Mouse (Mus musculus) small intestine, adult 2 months (tissue): ENCODE results near the gene Hist1h2bg. TPM values are rescaled to one million over a fixed set of nuclear protein-coding genes. Genes with fewer than 3 reads are reported as not detected.

Source experiments
- H3K27ac ChIP-seq: fragments of 200-500 bp; 2 replicates; pipeline ENCODE4 v1.5.1; 2012; ENCODE audit warnings: low read depth, low read length, control low read depth, inconsistent platforms; ENCODE audit not compliant: insufficient read depth
- H3K27me3 ChIP-seq: fragments of 200-500 bp; 2 replicates; pipeline ENCODE4 v1.6.1; 2012; ENCODE audit warnings: mild to moderate bottlenecking, moderate library complexity, low read length, inconsistent platforms; ENCODE audit not compliant: control insufficient read depth, insufficient read depth
- H3K36me3 ChIP-seq: fragments of 200-500 bp; 2 replicates; pipeline ENCODE4 v1.6.1; 2012; ENCODE audit warnings: mild to moderate bottlenecking, low read length, control low read depth, inconsistent platforms; ENCODE audit not compliant: control insufficient read depth, insufficient read depth
- H3K4me1 ChIP-seq: fragments of 200-500 bp; 2 replicates; pipeline ENCODE4 v1.6.1; 2012; ENCODE audit warnings: low read length, inconsistent platforms, mixed read lengths; ENCODE audit not compliant: control insufficient read depth, insufficient read depth, insufficient read length
- H3K4me3 ChIP-seq: fragments of 200-500 bp; 2 replicates; pipeline ENCODE4 v1.5.1; 2012; ENCODE audit warnings: low read depth, mild to moderate bottlenecking, control low read depth, inconsistent platforms, low read length, moderate library complexity
- CTCF ChIP-seq: fragments of 200-500 bp; IDR thresholded peaks from 2 replicates; pipeline ENCODE4 v1.5.1; 2012; ENCODE audit warnings: low read depth, mild to moderate bottlenecking, control low read depth, inconsistent platforms, low read length, moderate library complexity, mixed read lengths; ENCODE audit not compliant: insufficient replicate concordance, insufficient read length; ENCODE audit errors: extremely low read depth
- POLR2A ChIP-seq: fragments of 200-500 bp; IDR thresholded peaks from 2 replicates; pipeline ENCODE4 v1.6.1; 2012; ENCODE audit warnings: low read depth, mild to moderate bottlenecking, control low read depth, inconsistent platforms, low read length, moderate library complexity
- WGBS: fragments of 180-500 bp; shearing (Covaris S2); methylation state at CpG from one replicate; pipeline ENCODE4 v1.1.7; 2018; 5-methylcytosine and 5-hydroxymethylcytosine counted together
- polyA plus RNA-seq: library from polyadenylated mRNA; depleted of rRNA; stranded (reverse); fragments of >200 nt; gene quantifications from 2 replicates; pipeline ENCODE4 v1.2.3, GENCODE M21; 2012

The Hist1h2bg gene
- polyA plus RNA-seq, 1 experiment: 51.3 TPM

DNA sequence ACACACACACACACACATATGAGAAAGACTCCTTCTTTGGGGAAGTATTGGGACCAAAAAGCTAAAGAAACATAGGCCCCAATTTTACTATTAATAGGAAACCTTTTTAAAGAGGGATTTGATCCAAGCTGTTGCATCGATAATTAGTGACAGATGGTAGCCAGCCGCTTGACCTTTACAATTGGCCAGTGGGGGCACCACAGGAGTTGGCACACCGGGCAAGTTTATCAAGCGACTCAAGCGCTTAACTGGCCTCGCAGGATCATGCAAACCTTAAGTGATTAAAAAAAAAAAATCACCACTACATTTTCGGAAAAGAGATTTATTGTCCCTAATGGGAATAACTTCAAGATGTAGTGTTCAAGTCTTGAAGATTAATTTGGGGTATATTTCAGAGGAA lies 21.4 kb downstream of the Hist1h2bg start:
- TF ChIP-seq POLR2A: no peak
- no peak for TF ChIP-seq CTCF
- Histone ChIP-seq H3K27ac (0 out of 2 replicates have a peak overlapping the region, but pooled peaks have one; percentile 77), H3K4me1 (peaks cover 10% of the 10 kb centered on the region; the same call in 1 of the 2 replicates), H3K4me3 (no peak overlapping the region), H3K27me3 (no peaks in the 10 kb centered on the region), H3K36me3 (no peaks in the 10 kb centered on the region)
- 42% methylated on average over 7 of the region's 7 CpGs for WGBS

DNA sequence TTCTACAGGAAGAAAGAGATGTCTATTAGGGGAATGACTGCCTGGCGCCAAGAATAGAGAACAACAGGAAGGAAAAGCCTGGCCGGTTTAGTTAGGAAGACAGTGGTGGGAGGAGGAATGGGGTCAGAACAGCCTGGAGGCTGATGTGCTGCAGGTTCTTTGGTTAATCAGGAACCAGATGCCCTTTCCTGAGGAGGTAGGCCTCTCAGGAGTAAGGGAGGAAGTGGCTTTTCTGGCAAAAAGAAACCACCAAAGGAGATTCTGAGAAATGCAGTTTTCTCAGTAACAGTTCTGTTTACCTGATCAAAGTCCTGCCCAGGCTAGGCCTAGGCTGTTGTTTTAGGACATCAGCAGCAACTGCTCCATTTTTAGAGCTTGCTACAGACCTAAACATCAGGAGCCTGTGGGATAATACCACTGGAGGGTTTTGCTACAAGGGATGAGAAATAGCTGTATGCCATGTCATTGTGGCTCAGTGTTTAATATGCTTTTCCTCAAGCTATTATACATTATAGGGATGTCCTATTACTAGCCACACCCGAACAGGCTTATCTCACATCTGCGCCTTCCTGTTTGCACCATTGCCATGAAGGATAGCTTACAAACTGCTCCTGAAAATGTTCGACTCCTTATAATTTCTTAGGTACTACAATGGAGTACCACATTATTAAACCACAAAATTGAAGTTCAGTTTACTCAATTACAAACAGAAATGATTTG lies 22.0 kb downstream of the Hist1h2bg start:
- WGBS: 15% methylated on average over 5 of the region's 5 CpGs
- Histone ChIP-seq H3K27ac (peak overlapping the region; percentile 77), H3K4me3 (no peak overlapping the region), H3K4me1 (peaks cover 10% of the 10 kb centered on the region; the same call in 1 of the 2 replicates), H3K27me3 (no peaks in the 10 kb centered on the region), H3K36me3 (no peaks in the 10 kb centered on the region)
- TF ChIP-seq POLR2A: no peak
- TF ChIP-seq CTCF: no peak

DNA sequence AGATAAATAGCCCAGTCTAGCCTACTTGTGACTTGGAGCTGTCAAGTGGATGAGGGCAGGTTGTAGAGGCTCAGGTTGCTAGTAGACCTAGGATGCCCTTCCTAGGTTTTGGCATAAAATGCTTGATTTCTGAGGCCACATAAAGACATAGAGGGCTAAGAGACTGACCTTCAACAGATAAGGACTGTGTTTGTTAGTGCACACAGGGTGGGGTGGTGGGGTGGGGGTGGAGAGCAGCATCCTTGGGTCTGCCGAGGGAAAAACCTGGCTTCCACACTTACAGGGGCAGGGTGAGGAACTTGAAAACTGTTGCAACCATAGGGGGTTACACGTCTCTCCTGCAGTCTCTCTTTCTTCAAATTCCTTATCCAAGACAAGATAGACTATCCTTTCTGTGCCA lies 24.0 kb downstream of the Hist1h2bg start:
- Histone ChIP-seq H3K36me3 (no peaks in the 10 kb centered on the region), H3K27me3 (no peaks in the 10 kb centered on the region), H3K4me3 (no peak overlapping the region), H3K4me1 (peaks cover 10% of the 10 kb centered on the region; the same call in 1 of the 2 replicates), H3K27ac (0 out of 2 replicates have a peak overlapping the region, but pooled peaks have one; percentile 12)
- no peak for TF ChIP-seq POLR2A
- TF ChIP-seq CTCF: no peak
- 29% methylated on average over 2 of the region's 2 CpGs for WGBS

DNA sequence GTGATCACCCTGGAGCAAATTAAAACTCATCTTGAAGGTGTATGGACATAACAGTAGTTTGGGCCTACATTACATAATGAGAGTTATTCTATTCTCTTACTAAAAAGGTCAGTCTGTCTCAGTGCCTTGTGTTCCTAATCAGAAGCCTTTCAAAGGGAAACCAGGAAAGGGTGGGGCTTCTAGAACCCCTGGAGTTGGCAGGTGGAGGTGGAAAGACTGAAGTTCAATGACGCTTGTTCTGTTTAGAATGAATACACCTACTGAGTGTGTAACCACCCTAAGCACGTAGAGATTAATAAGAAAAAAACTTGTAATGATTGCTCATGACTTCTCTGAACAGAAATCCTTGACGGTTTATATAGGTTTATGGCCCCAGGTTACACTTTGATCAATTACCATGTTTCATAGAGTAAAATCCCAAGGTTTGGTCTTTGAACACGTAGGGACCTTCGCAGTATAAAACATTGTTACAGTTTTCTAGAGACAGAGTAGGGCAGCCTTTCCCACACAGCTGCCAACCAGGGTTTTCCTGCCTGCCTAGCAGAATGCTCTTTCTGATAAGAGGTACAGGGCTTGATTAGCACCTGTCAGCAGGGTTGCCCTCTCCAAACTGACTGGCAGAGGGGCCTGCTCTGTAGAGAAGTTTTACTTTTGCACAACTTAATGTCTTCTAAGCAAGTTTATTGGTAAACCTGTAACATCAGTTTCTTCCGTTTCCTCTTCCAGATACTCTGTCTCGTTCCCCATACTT lies 24.6 kb downstream of the Hist1h2bg start:
- H3K27me3 ChIP-seq: no peaks in the 10 kb centered on the region
- 33% methylated on average over 7 of the region's 7 CpGs for WGBS
- H3K27ac ChIP-seq: peak overlapping the region; percentile 73
- no peak overlapping the region for H3K4me3 ChIP-seq
- H3K36me3 ChIP-seq: no peaks in the 10 kb centered on the region
- no peak for TF ChIP-seq CTCF
- TF ChIP-seq POLR2A: no peak
- H3K4me1 ChIP-seq: peaks cover 10% of the 10 kb centered on the region; the same call in 1 of the 2 replicates

DNA sequence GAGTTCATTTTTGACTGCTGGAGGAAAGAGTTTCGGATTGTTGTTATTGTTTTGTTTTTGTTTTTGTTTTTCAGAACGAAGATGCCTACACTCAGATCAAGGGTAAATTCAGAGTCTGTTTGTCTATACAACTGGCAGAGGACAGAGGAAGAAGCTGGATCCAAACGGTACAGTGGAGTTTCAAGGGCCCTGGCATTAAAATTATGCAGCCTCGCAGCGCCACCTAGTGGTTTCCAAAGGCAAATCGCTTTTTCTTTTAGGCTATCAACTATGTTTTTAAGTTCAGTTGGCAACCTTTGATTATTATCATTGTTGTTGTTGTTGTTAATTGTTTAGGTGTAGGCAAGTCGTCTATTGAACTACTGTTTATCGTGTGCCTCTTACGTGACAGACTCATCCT lies 26.8 kb downstream of the Hist1h2bg start:
- H3K4me1 ChIP-seq: peaks cover 9% of the 10 kb centered on the region; the same call in 1 of the 2 replicates
- H3K27me3 ChIP-seq: no peaks in the 10 kb centered on the region
- no peak overlapping the region for H3K4me3 ChIP-seq
- WGBS: 7% methylated on average over 9 of the region's 9 CpGs
- H3K36me3 ChIP-seq: no peaks in the 10 kb centered on the region
- TF ChIP-seq POLR2A: no peak
- TF ChIP-seq CTCF: peak; percentile 64; the same call in 1 of the 2 replicates
- no peak overlapping the region for H3K27ac ChIP-seq

- WGBS: 68% methylated on average over 7 of the region's 7 CpGs
- Histone ChIP-seq H3K27ac (no peak overlapping the region), H3K27me3 (no peaks in the 10 kb centered on the region), H3K36me3 (no peaks in the 10 kb centered on the region), H3K4me1 (no peaks in the 10 kb centered on the region), H3K4me3 (no peak overlapping the region)
- no peak for TF ChIP-seq CTCF
- TF ChIP-seq POLR2A: no peak
Measured at GRCm38 (mm10) chr13:23603182-23603699, 32.0 kb downstream of the Hist1h2bg start.

DNA sequence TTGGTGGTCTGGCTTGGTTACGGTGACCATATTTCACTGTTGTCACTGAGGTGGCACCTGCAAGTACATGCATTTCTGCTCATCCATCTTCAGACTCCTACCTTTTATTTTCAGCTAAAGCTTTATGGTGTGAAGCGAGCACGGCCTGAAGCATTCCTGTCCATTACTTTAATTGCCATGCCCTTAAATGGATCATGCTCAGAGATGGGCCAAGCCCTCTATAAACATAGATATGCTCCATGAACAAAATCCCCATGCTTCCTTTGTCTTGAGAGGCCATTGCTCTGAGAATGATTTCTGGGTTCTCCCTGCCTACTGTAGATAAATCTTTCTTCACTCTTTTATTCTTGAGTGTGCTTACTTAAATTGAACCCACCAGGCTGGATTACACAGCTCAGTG lies 33.3 kb downstream of the Hist1h2bg start:
- H3K27me3 ChIP-seq: no peaks in the 10 kb centered on the region

More for the DNA sequence above, 33.3 kb downstream of the Hist1h2bg start:
- no peak for TF ChIP-seq CTCF
- Histone ChIP-seq H3K36me3 (no peaks in the 10 kb centered on the region), H3K27ac (no peak overlapping the region), H3K4me1 (no peaks in the 10 kb centered on the region), H3K4me3 (no peak overlapping the region)
- WGBS: 85% methylated on average over 3 of the region's 3 CpGs
